Mouse (Mus musculus): Measurements from ENCODE around the gene Ankrd34a.
"Not testable (repeated sequence)": the region's sequence is repeated elsewhere in the genome, so short reads cannot be mapped to it uniquely, and the experiment has no call there.

Ankrd34a gene

GRCm38 (mm10) chr3:96579885-96580454 lies 16.5 kb upstream of the Ankrd34a start:
- peak; percentile 79 for DNase-seq (ENCODE audit: low read depth, low spot score)

- DNase-seq (ENCODE audit: low read depth, low spot score), result no peak
These were observed 15.3 kb upstream of the Ankrd34a start for GRCm38 (mm10) chr3:96581141-96581540.

- DNase-seq (ENCODE audit: low read depth, low spot score), result no peak
These were observed 14.5 kb upstream of the Ankrd34a start for GRCm38 (mm10) chr3:96581771-96582515.

GRCm38 (mm10) chr3:96583386-96583785 lies 13.1 kb upstream of the Ankrd34a start:
- no peak for DNase-seq (ENCODE audit: low read depth, low spot score)

DNA sequence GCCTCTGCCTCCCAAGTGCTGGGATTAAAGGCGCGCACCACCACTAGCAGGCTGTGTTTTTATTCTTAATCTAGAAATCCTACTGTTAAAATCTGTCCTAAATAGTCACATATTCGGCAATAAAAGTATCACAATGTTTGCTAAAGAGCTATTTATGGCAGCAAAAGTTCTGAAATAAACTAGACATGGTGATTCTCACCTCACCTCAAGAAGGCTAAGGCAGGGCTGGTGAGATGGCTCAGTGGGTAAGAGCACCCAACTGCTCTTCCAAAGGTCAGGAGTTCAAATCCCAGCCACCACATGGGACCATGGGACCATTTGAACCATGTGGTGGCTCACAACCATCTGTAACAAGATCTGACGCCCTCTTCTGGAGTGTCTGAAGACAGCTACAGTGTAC lies 5.8 kb upstream of the Ankrd34a start:
- no peak for DNase-seq (ENCODE audit: low read depth, low spot score)

- no peak for DNase-seq (ENCODE audit: low read depth, low spot score)
These were observed 3.1 kb upstream of the Ankrd34a start for GRCm38 (mm10) chr3:96593374-96593773.

DNA sequence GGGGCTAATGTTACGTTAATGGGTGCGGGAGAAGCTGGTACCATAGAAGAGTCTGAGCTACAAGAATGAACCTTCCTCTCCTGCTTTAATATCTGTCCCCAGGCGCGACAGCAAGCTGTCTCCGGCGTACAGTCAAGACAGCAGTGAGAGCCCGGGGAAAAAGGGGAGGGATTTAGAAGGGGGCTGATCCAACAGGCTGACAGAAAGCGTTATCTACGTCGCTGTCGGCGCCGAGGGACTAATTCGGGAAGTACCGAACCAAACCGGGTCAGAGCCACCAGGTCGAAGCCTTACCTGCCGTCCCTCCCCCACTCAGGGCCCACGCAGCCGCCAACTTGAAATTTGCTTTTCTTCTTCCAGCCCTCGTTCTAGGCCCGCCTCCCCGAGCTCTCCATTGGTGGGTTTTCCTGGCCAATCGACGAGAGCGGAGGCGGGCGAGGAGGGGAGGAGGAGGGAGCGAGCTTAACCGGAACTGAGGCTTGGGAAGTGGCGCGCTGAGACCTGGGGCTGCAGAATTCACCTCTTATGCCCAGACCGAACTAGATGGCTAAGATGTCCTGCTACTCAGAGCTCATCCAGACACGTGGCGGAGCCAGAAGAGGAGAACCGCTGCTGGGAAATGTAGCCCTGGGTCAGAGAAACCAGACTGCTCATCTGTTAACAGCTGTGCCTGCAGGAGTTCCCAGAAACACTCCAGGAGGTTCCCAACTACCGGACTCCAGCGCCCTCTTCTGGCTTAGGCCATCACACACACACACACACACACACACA lies 2.5 kb upstream of the Ankrd34a start, which contains the start of gene Polr3gl:
Gene Polr3gl, minus strand, starts transcription at position 392 of the 771 bp plus-strand sequence.
- peak; percentile 81 for DNase-seq (ENCODE audit: low read depth, low spot score)

- no peak for DNase-seq (ENCODE audit: low read depth, low spot score)
These were observed 1.6 kb upstream of the Ankrd34a start for GRCm38 (mm10) chr3:96594851-96595250.

GRCm38 (mm10) chr3:96595661-96596060 lies 775 bp upstream of the Ankrd34a start:
- no peak for DNase-seq (ENCODE audit: low read depth, low spot score)

DNA sequence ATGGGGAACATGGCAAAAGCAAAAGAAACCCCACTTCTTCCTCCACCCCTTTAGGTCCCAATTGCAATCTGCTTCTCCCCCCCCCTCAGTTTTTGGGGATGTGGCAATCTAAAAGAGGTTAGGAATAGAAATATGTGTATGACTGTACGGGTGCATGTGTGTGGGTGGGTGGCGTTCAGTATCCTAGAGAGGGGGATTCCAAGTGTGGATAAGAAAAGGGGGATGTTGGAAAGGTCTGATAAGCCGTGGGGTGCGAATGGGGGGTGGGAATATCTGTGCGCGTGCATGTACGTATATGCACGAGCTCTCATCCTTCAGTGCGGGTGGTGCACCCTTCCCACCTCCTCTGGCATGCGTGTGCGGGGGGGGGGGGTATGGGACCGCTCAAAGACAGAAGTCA lies 419 bp downstream of the Ankrd34a start:
- DNase-seq (ENCODE audit: low read depth, low spot score), result no peak

- no peak for DNase-seq (ENCODE audit: low read depth, low spot score)
These were observed 1.0 kb downstream of the Ankrd34a start for GRCm38 (mm10) chr3:96597435-96597891.

- DNase-seq (ENCODE audit: low read depth, low spot score), result no peak
These were observed 2.0 kb downstream of the Ankrd34a start for GRCm38 (mm10) chr3:96598156-96599068.

DNA sequence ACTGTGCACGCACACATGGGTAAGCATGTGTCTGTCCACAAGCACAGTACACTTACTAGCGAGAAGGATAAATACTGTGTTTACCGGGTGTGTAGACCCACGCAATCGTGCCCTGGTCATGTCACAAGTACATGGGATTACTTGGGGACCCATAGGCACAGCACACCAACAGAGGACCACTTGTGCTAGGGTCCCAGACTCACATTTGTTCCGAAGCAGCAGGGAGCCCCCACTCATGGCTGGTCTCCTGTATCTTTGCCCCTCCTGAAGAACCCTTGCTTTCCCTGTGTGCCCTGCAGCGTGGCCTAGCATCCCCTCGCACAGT lies 2.6 kb downstream of the Ankrd34a start:
- no peak for DNase-seq (ENCODE audit: low read depth, low spot score)

GRCm38 (mm10) chr3:96599411-96599810 lies 3.0 kb downstream of the Ankrd34a start:
- no peak for DNase-seq (ENCODE audit: low read depth, low spot score)

DNA sequence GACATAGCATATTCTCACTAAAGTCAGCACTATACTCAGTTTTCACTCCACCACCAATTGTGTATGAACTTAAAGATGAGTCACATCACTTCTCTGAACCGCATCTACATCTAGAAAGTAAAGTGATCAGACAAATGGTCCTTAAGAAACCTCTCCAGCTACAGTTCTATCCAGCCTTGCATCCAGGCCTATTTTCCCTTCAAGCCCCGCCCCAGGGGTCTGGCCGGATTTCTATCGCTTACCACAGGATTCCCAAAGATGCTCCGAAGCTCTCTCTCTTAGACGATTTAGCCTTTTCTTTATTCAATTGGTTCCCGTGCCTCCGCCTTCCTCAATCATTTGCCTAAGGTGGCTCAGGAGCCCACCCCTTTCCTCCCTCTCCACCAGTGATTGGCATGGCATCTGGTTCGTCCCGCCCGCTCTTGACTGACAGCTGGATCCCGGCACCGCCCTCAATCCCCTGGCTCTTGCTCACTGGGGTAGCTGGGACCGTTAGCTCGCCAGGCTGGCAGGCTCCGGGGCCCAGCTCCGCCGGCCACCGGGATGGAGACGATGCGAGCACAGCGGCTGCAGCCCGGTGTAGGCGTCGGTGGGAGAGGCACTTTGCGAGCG lies 4.3 kb downstream of the Ankrd34a start, which contains the start of gene Lix1l:
Gene Lix1l, plus strand, starts transcription at position 511 of the 612 bp plus-strand sequence.
- peak; percentile 93 for DNase-seq (ENCODE audit: low read depth, low spot score)

DNA sequence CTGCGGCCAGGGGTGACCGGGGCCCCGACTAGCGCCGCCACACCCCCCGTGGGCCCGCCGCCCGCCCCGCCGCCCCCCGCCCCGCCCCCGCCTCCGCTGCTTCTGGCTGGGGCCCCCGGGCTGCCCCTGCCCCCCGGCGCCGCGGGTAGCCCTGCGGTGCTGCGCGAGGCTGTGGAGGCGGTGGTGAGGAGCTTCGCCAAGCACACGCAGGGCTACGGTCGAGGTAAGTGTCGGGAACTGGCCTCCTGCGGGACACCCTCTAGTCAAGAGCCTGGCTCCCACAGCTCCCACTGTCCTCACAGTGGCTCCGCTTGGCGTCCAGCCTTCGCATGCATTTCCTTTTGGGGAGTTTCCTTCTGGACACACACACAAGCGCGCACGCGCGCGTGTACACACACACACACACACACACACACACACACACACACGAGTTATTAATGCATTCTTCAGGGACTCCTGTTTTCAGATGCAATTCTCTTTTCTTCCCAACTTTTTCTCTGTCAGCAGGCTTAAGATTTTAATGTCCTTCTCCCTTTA lies 4.9 kb downstream of the Ankrd34a start:
- DNase-seq (ENCODE audit: low read depth, low spot score), result no peak

DNA sequence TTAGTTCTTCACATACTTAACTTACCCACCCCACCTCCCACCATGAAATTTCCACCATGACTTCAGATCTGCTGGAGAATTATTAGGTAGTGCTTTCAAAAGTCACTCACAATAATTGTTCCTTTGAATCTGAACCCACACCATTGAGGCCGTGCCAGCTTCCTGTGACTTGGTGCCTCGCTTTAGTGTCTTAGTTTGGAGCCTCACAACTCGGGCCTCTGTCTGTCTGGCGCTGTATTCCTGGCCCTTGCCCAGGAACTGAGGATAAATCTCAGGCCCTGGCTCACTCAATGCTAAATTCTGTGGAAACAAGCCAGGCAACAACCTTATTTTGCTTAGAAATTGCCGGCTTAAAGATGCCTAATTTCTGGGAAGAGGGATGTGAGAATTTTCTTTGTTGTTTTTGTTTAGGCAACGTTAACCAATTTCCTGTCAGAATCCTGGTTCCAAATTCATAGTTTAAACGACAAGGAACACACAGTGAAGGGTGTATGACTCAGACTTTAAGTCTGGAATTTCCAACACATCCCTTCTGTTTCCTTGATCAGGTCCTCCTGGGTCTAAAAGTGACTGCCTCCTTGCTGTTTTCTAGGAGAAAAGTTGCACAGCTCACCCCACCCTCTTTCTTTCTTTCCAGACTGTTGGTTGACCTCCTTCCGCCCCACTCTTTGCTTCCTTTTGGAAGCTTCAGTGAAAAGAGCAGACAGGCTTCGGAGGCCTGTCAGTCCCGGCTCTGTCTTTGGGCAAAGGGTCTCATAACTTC lies 5.7 kb downstream of the Ankrd34a start:
- no peak for DNase-seq (ENCODE audit: low read depth, low spot score)

DNA sequence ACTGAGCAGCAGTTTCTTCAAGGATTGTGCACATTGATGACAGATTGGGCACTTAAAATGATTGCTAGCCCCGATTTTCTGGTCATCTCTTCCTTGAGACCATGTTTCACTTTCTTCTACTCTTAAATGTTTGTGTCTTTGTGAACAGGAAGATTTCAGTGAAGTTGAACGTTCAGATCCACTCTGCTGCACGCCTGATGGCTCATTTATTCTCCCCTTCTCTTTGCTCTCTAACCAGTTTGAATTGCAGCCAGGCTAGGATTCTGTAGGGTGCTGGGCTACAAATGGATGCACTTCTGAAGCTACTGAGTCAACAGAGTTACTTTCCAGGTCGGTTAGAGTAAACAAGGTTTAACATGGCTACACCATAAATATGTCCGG lies 6.3 kb downstream of the Ankrd34a start:
- no peak for DNase-seq (ENCODE audit: low read depth, low spot score)

- DNase-seq (ENCODE audit: low read depth, low spot score), result no peak
These were observed 6.9 kb downstream of the Ankrd34a start for GRCm38 (mm10) chr3:96603311-96603710.

- DNase-seq (ENCODE audit: low read depth, low spot score), result not testable (repeated sequence)
These were observed 9.6 kb downstream of the Ankrd34a start for GRCm38 (mm10) chr3:96606007-96606406.
